Mouse (Mus musculus) cerebellum, adult (tissue): ENCODE measurements around the gene Irak1.

Experiments
- ATAC-seq: cut with Nextera tagmentation; 2 replicates; pipeline ENCODE4 v1.9.2; 2017; ENCODE audit warnings: mild to moderate bottlenecking, moderate library complexity, mixed read lengths; ENCODE audit not compliant: insufficient number of reproducible peaks, low FRiP score, low TSS enrichment

The Irak1 gene

GRCm38 (mm10) chrX:73966248-73967176, 57.2 kb downstream of the Irak1 start, which contains the start of gene Hcfc1:
TSS of gene Hcfc1 (minus strand) at chrX:73966357.
- peak; percentile 56 for ATAC-seq

- ATAC-seq, result no peak
Measured at GRCm38 (mm10) chrX:73965307-73965706, 58.4 kb downstream of the Irak1 start.

DNA sequence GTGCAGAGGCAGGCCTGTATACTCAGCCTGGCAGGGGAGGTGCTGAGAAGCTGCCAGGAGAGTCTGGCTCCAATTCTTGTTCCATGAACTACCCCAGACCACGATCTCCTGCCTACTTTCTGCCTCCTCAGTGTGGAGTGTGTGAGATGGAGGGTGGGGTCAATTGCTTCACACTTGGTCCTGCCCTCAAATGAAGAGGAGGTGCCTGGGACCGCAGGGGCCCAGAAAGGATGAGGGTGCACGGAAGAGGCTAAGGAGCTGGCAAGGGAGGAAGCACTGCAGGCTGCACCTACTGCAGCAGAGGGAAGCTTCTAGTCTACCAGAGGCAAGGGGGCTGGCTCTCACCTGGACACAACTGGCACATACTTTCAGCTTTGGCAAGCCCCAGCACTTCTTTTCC, 59.4 kb downstream of the Irak1 start:
- ATAC-seq, result no peak
